Mouse (Mus musculus): Measurements from ENCODE around the gene Casc3.

Gene Casc3

DNA sequence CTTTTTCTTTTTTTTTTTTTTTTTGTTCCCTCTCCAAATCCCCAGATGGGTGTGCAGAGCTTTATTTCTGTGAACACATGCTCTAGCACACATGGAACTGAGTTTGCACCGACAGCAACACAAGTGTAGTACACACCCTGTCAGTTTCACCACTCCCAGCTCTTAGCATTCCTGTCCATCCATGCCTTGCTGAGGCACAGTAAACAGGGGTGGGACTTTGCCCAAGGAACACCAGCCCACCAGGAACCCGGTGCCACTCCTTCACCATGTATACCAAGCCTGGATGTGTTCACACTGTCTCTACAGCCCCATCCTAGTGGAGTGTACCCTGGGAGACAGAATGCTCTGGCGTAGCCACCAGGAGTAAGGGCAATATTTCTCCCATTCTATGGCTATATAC, 31.0 kb downstream of the Casc3 start:
- DNase-seq (ENCODE audit: low spot score in 2 of 2), result no peak

DNA sequence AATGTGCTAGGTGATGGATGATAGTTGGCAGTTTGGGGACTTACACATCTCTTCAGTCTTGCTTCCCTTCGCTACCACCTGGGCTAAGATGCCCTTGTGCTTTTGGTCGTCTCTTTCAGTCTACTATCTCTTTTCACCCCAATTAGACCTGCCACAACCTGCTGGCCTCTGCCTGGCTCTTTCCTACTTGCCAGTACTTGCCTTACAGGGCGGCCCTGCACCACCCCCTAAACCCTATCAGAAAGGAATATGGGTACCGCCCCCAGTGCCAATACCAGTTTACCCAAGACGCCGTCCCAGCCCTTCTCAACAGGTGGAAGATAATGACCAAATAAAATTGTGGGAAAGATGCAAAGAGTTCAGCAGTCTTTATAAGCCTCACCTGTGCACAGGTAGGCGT, 31.4 kb downstream of the Casc3 start:
- no peak for DNase-seq (ENCODE audit: low spot score in 2 of 2)

DNA sequence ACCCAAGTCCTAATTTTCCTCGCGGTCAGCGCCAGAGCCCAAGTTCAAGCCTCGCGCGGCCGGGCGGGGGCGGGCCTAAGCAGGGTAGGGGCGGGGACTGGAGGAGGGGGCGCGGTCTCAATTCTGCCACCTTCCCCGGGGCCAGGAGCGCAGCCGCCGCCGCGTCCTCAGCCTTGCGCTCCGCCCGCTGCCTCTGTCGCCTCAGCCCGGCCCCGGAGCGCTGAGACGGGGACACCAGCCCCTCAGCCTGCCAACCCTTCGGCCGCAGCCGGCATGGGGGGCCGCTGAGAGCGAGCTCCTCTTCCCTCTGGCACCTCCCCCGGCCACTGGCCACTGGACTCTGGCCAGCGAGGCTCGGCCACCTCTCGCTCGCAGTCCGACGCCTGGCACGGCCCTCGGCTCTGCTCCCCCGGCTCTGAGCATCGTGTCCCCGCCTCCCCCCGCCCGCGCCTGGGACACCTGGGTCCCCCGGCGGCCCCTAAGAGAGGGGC, 32.0 kb downstream of the Casc3 start, which contains the start of gene Rapgefl1:
TSS of gene Rapgefl1 (plus strand) at position 135 of the 491 bp plus-strand sequence.
- DNase-seq (ENCODE audit: low spot score in 2 of 2), result peak; percentile 66 to 69

DNA sequence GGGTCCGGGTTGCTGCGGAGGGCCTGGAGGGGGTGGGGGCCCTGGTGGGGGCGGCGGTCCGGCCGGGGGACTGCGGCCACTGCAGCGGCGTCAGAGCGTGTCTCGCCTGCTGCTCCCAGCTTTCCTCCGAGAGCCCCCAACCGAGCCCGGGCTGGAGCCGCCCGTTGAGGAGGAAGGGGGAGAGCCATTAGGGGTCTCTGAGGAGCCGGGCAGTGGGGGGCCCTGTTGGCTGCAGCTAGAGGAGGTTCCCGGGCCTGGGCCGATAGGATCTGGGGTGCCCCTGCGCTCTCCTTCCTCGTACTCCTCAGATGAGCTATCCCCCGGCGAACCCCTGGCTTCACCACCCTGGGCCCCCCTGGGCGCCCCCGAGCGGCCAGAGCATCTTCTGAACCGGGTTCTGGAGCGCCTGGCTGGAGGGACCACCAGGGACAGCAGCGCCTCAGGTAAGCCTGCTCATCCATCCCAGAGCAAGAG, 32.6 kb downstream of the Casc3 start:
- DNase-seq (ENCODE audit: low spot score in 2 of 2), result peak in 1 of 2 experiments; percentile 8

DNA sequence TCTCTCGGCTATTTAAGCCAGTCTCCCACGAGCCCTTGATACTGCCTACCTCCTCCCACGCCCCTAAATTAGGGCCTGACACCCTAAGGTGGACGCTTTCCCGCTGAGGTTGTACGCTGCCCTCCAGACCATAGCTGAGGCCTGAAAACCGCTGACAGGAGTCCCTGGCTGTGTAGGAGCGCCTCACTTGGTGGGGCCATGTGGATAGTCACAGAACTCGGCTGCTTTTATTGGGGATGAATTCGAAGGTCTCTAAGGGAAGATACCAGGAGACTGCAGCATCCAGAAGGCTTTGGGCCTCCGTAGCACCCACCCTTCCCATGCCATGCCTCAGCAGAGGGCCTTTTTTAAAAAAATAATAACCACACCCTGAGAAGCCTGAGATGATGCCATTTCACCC, 33.2 kb downstream of the Casc3 start:
- DNase-seq (ENCODE audit: low spot score in 2 of 2), result no peak

DNA sequence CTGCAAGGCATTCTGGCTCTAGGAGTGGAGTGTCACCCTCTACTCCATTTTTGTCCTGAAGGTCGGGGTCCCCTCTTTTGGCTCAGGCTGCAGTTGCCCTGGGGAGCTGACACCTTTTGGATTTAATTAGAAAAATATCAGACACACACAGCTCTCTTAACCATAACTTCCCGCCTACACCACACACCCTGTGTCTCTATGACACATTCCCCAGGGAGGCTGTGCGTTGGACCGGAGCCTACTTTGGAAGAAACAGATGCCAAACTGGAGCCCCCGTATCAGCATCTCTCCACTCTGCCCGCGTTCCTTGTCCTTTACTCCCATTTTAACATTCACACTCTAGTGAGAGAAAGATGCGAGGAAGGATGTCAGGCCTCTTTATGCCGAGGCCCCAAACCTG, 33.8 kb downstream of the Casc3 start:
- no peak for DNase-seq (ENCODE audit: low spot score in 2 of 2)

DNA sequence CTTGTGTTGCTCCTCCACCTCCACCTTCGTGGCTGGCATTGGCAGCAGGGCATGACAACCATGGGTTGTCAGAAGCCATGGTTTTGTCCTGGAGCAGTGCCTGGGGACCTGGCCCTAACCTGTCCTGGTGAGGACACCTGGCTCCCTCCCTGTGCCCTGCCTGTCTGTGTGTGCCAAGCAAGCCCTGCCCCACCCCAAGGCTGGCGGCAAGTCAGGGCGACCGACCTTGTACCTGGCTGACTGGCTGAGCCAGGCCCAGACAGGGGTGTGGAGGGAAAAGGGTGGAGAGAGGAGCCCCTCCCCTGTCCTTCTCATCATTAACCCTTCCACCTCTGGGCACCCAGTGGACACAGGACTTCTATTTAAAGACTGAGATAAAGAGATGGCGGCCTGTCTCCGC, 34.7 kb downstream of the Casc3 start:
- DNase-seq (ENCODE audit: low spot score in 2 of 2), result no peak

DNA sequence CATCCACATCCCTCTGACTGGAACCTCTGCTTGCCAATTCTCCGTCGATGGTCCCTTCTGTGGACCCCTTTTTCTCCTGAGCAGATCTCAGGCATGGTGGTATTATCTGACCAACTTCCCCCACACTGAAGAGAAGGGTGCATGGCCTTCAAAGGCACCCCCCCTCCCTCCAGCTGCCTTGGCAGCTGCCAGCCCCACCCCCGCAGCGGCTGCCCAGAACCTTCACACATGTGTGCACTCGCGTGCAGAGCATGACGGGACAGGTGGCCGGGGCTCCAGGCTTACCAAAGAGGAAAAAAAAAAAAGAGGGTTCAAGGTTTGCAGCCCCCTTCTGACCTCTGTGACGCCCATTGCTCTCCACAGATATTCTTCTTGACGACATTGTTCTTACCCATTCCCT, 35.2 kb downstream of the Casc3 start:
- peak in 1 of 2 experiments; percentile 22 for DNase-seq (ENCODE audit: low spot score in 2 of 2)

DNA sequence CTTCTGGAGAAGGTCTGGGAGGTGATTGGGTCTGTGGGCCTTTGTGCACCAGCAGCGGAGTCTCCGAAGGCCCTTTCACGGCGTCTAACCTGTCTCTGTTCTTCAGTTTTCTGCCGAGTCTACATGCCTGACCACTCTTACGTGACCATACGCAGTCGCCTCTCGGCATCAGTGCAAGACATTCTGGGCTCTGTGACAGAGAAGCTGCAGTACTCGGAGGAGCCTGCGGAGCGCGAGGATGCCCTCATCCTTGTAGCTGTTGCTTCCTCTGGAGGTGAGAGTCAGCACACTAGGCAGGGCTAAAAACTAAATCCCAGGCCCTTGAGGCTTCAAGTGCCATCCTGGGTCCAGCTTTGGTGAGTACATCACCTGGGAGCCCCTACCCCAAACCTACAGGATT, 41.3 kb downstream of the Casc3 start:
- DNase-seq (ENCODE audit: low spot score in 2 of 2), result no peak

DNA sequence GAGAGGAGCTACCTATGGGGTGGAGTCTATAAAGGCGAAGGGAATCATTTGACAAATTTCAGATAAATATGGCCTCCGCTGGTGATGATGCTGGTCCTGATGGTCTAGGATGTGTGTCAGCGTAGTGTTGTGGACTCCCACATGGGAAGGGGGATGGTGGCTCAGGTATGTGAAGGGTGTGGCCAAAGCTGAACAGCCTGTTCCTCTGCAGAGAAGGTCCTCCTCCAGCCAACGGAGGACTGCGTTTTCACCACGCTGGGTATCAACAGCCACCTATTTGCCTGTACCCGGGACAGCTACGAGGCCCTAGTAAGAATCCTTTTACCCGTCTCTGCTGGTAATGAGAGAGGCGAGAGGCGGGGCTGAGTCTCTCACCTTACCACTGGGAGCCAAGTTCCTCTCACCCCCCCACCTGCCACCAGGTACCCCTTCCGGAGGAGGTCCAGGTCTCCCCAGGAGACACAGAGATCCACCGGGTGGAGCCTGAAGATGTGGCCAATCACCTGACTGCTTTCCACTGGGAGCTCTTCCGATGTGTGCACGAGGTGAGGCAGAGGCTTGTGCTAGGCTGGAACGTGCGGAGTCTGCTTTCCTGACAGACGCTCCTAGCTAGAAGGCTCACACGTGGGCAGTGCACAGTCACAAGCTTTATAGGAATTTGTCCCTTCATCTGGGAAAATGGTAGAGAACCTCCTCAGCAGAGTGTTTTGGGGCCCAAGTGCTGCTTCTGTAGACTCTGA, 42.3 kb downstream of the Casc3 start:
- DNase-seq (ENCODE audit: low spot score in 2 of 2), result no peak

DNA sequence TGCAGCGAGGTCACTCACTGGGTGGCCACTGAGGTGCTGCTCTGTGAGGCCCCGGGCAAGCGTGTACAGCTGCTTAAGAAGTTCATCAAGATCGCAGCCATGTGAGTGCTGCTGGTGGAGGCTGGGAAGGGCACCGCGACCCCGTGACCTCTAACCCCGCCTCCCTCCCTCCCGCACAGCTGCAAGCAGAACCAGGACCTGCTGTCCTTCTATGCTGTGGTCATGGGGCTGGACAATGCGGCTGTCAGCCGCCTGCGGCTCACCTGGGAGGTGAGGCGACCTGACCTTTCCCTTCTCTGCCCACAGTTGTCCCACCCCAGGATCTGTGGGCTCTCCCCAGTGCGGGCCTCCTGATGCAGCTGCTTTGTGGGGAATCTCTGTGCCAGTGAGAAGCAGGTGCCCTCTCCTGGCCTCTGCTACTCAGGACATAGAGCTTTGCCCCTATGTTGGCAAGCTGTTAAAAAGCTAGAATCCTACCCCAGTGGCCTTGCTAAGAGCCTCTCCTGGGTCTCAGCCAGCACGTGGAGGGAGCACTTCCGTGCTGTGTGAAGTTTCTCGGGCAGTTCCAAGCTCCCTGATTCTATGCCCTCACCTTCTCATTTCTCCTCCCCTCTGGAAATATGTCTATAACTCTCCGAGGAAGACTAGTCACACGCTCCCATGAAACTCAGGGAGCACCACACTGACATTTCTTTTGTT, 44.6 kb downstream of the Casc3 start:
- DNase-seq (ENCODE audit: low spot score in 2 of 2), result no peak

DNA sequence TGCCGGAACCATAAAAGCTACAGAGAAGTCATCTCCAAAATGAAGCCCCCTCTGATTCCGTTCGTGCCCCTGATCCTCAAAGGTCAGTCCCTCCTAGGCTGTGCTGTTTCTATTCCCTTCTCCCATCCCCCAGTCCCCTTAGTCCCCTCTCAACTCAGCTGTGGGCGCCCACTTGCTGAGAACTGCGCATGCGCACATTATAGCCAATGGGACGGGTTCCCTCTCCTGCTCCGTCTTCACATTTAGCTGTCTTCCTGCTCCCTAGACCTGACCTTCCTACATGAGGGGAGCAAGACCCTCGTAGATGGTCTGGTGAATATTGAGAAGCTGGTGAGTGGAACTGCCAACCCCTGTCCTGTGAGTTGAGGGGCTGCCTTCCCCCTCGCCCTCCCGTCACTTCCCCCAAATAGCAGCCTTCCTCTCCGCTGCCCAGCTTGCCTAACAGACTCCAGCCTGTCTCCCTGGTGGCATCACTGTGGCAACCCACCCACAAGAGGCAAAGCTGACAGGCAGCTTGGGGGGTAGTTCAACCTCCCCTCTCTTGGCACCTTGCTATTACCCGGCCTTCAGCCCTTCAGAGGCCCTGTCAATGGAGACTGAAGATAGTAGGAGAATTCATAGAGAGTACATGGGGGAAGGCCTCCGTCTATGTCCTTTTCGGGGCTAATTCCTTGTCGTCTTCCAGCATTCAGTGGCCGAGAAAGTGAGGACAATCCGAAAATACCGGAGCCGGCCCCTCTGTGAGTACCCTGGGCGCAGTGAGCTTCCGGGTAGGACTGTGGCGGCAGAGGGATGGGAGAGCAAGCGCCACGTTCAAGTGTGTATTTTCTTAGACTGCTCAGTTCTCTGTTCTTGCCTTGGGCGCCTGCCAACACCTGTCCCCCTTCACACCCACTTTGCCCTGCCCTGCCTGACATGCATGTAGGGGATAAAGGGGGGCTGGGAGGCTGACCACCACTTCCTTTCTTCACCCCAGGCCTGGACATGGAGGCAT, 45.7 kb downstream of the Casc3 start:
- no peak for DNase-seq (ENCODE audit: low spot score in 2 of 2)

DNA sequence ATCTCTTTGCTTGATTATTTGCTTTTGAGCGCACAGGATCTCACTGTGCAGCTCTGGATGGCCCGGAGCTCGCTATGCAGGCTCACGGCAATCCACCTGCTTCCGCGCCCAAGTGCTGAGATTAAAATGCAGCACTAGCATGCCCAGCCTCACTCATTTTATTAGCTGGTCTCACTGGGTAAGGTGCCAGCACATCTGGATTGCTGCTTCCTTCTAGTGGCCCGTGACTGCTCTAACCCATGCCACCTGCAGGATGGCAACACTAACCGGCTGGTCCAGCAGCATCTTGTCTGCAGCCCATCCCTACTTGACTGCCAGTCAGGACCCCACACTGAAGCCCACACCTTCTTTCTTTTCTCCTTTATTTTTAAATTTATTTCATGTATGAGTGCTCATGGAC, 49.4 kb downstream of the Casc3 start:
- no peak for DNase-seq (ENCODE audit: low spot score in 2 of 2)

DNA sequence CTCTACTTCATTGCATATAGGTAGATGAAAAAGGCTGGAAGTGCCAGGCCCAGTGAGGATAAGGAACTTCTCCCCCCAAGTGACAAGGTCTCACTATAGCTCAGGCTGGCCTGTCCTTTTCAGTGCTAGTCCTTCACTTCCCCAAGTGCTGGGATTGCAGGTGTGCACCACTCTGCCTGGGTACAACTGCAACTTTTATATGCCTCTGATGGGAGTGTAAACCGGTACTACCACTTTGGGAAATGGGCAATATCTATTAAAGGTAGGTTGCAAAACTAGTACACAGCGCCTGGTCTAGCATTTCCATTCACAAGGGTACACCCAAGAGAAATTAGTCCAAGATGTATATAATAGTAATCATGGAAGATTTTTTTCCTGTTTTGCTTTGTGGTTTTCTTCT, 50.0 kb downstream of the Casc3 start:
- no peak for DNase-seq (ENCODE audit: low spot score in 2 of 2)

DNA sequence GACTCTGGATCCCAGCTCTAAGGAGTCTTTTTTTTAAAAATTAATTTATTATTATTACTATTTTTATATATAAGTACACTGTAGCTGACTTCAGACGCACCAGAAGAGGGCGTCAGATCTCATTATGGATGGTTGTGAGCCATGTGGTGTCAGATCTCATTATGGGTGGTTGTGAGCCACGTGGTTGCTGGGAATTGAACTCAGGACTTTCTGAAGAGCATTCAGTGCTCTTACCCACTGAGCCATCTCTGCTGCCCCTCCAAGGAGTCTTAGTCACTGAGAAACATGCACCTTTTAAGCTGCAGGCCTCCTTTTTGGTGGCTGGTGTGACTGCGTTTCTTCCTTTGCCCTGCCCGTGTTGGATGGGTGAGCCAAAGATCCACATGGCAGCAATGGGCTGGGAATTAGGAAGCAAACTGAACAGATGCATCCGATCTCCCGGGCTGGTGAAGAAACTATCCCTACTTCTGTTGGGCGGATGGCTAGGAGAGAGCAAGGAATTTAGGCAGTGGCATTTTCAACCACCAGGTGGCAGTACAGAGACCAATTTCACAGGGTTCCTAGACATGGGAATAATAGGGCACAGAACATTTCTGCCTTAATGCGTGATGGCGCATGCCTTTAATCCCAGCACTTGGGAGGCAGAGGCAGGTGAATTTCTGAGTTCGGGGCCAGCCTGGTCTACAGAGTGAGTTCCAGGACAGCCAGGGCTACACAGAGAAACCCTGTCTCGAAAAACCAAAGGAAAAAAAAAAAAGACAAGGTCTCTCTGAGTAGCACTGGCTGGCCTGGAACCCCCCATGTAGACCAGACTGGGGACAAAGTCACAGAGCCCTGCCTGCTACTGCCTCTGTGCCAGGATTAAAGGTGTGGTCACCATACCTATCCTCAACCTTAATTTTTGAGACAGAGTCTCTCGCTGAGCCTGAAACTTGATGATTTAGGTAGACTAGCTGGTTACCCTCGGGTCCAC, 54.3 kb downstream of the Casc3 start:
- DNase-seq (ENCODE audit: low spot score in 2 of 2), result peak; percentile 66 to 82

DNA sequence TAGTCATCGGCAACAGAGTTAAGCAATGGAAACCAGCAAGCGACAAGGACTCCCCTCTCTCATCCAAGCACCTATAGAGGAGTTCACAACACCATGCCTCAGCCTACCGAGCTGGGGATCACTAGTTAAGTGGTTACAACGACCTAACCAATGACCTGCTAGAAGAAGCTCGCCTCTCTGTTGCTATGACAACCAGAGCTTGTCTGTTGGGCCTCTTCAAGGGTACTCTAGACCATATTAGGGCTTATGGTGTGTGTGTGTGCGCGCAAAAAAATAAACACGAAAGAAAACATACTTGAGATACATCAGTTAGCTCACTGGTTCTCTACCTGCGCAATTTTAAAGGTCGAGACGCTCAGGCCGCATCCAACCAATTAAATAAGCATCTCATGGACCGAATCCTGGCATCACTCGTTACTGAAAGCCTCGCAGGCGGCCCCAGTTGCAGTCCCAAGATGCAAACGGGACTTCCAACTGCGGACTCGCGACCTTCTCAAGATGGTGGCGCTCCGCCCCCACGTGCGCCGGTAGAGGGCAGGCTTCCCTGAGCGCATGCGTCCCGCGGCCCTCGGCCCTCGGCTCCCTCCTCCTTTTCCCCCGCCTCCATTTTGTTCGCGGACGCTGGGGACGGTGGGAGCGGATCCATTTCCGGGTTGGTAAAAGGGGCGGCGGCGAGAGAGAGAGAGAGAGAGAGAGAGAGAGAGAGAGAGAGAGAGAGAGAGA, 58.5 kb downstream of the Casc3 start, which contains the start of gene Wipf2:
TSS of gene Wipf2 (plus strand) at position 611 of the 723 bp plus-strand sequence.
- DNase-seq (ENCODE audit: low spot score in 2 of 2), result peak; percentile 92 to 96

DNA sequence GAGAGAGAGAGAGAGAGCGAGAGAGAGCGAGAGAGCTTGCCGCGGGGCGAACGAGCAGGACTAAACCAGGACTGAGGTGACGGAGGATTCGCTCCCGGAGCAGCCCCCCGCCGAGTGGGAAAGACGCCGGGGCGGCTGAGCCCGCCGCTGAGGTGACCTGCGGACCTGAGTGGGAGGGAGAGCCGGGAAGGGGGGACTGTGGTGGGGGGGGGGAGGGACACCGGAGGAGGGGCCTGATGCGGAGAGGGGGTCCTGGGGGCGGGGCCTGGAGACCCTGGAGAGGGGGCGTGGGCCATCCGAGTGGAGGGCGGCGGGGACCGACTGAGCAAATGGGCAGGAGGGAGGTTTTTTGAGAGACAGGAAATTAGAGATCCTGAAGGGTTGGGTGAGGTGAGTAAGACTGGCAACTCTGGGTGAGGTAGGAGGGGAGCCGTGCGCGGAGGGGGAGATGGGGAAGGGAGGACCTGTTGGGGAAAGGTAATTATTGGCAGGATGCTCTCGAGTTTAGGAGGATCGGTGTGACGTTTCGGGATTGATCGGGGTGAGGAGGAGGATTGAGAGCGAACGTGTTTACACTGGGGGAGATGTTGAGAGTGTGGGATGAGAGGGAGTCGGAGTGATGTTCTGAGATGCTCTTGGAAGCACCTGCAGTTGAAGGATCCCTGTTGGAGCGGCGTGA, 59.2 kb downstream of the Casc3 start:
- DNase-seq (ENCODE audit: low spot score in 2 of 2), result peak in 1 of 2 experiments; percentile 30

DNA sequence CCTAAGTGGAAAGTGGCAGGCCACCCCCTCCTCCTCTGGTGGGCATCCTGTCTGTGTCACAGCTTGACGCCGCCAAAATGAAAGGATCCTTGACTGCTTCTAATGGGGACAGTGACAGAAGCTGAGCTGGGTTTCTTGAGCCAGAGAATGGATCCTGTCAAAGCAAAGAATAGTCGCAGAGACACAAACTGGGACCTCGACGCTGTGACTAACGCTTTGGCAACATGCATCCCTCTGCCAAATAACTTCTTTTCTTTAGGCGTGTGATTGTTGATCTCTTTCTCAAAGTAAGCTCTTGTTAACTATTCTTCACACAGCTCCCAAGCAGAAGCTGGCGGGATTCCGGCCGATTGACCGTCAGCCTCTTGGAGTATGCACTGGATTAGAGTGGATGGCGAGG, 62.6 kb downstream of the Casc3 start:
- no peak for DNase-seq (ENCODE audit: low spot score in 2 of 2)

DNA sequence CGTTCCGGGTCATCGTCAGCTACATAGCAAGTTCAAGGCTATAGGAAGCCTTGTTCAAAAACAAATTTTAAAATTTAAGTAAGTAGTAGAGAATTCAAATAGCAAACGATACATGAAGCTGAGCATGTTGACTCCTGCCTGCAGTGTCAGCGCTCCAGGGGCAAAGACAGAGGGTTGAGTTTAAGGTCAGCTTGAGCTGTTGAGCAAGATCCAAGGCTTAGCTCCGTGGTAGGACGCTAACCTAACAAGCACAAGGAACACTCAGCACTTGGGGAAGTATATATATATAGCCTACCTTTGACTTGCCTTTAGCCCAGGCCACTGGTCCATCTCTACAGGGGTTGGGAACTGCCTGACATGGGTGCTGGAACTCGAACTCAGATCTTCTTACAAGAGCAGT, 65.2 kb downstream of the Casc3 start:
- DNase-seq (ENCODE audit: low spot score in 2 of 2), result no peak

Measured in spleen, postnatal 14 days (tissue).